Mouse (Mus musculus) erythroblast, embryonic 14.5 days (primary cell): ENCODE data around the gene Ndufs5.

Experiments used
- GATA1 ChIP-seq: IDR thresholded peaks from 2 replicates; pipeline ENCODE4 v1.6.1; 2012; ENCODE audit warnings: low read length, inconsistent platforms, mixed read lengths
- TAL1 ChIP-seq: IDR thresholded peaks from 3 replicates; pipeline ENCODE4 v1.6.1; 2012; ENCODE audit warnings: low read length, inconsistent platforms, mixed read lengths

GRCm38 (mm10) chr4:123707340-123707739 is 10.7 kb downstream of the Ndufs5 start:
- TF ChIP-seq GATA1 (no peak), TAL1 (no peak)
